Mouse (Mus musculus): ENCODE measurements around the gene Dab1.

DNA sequence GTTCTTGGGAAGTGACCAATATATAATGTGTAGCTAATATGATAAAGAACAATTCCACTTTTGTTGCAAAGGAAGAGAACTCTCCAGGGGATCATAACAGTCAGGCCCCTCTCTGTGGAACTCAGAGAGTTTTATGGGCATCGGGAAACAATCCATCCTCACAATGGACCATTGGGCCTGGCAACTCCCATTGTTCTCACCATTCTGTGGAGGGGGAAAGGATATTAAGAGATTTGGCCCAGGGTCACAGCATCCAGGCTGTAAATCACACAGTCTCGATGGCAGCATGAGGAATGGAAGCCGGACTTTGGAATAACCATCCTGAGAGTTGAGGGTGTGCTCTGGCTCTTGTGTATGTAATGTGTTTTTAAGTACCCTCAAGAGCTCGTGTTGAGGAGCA lies 292.3 kb downstream of the Dab1 start:
- TF ChIP-seq CTCF (IDR thresholded peaks at IDR 0.05; ENCODE audit: low read depth, low read length) (no peak), POLR2A (IDR thresholded peaks at IDR 0.05; ENCODE audit: extremely low read depth, insufficient read depth, low read length) (no peak)
